In genomic region chr9:40785452-40785851, GRCm38 (mm10) we compare ENCODE assay signal across 21 mouse cellular contexts. TPM values are rescaled to one million over a fixed set of nuclear protein-coding genes. Genes with fewer than 3 reads are reported as not detected.
DNase-seq lines count a peak whose midpoint lies in the region; ATAC-seq and TF ChIP-seq lines count a peak whose summit lies in the region.
"Had no signal": no experiment of that assay in that cellular context is flagged by ENCODE, and none has a peak within 500 bp of the region (broad histone marks: within the 10 kb centered on the region; RNA-seq: fewer than 3 reads in every experiment).

No protein-coding gene starts in this region.

- 48% methylated on average over 6 of the region's 6 CpGs for WGBS in forebrain, embryonic 13.5 days
- 69% methylated on average over 6 of the region's 6 CpGs for WGBS in forebrain, embryonic 11.5 days
- 65% methylated on average over 6 of the region's 6 CpGs for whole genome bisulfite sequencing in intestine, embryonic 14.5 days
- WGBS in intestine, postnatal 0 days = 80% methylated on average over 6 of the region's 6 CpGs
- 51% methylated on average over 6 of the region's 6 CpGs for WGBS in hindbrain, embryonic 16.5 days
- WGBS in midbrain, postnatal 0 days = 25% methylated on average over 6 of the region's 6 CpGs

- H3K9me3 ChIP-seq in forebrain, embryonic 13.5 days (replicated peaks) = no peaks in the 10 kb centered on the region
- H3K9me3 ChIP-seq in forebrain, embryonic 11.5 days (ENCODE audit: control insufficient read depth, low read length) = no peaks in the 10 kb centered on the region
- H3K9me3 ChIP-seq in intestine, embryonic 14.5 days (ENCODE audit: control insufficient read depth, low read length) = no peaks in the 10 kb centered on the region
- no peaks in the 10 kb centered on the region for H3K9me3 ChIP-seq in intestine, postnatal 0 days (ENCODE audit: control insufficient read depth)
- H3K9me3 ChIP-seq in hindbrain, embryonic 16.5 days (ENCODE audit: control insufficient read depth, low read length) = no peaks in the 10 kb centered on the region
- no peaks in the 10 kb centered on the region for H3K9me3 ChIP-seq in midbrain, postnatal 0 days (ENCODE audit: low read length)
- H3K9me3 ChIP-seq: embryonic facial prominence, embryonic 15.5 days; heart, embryonic 10.5 days; limb, embryonic 10.5 days; stomach, embryonic 15.5 days had no signal

- intact Hi-C loops in left cerebral cortex, postnatal 14 days (cut with DNase I) = no loop called here

- H3K4me3 ChIP-seq in forebrain, embryonic 13.5 days = no peak overlapping the region
- no peak overlapping the region for H3K4me3 ChIP-seq in forebrain, embryonic 11.5 days (ENCODE audit: low read depth, low read length)
- no peak overlapping the region for H3K4me3 ChIP-seq in intestine, embryonic 14.5 days (ENCODE audit: low read depth, low read length)
- no peak overlapping the region for H3K4me3 ChIP-seq in intestine, postnatal 0 days (ENCODE audit: low read depth, low read length)
- no peak overlapping the region for H3K4me3 ChIP-seq in hindbrain, embryonic 16.5 days (ENCODE audit: low read length)
- H3K4me3 ChIP-seq in midbrain, postnatal 0 days (ENCODE audit: low read depth, low read length) = no peak overlapping the region
- H3K4me3 ChIP-seq: embryonic facial prominence, embryonic 15.5 days; layer of hippocampus, adult 2 months; limb, embryonic 10.5 days; stomach, embryonic 15.5 days had no signal

- H3K36me3 ChIP-seq in forebrain, embryonic 13.5 days (ENCODE audit: poor library complexity, severe bottlenecking) = 0 out of 2 replicates have a peak, but pooled peaks cover 7% of the 10 kb centered on the region
- H3K36me3 ChIP-seq in forebrain, embryonic 11.5 days (ENCODE audit: control insufficient read depth, insufficient read depth, low read length) = no peaks in the 10 kb centered on the region
- H3K36me3 ChIP-seq in intestine, embryonic 14.5 days (ENCODE audit: control insufficient read depth, insufficient read depth, low read length) = peaks cover 15% of the 10 kb centered on the region; the same call in 1 of the 2 replicates
- no peaks in the 10 kb centered on the region for H3K36me3 ChIP-seq in intestine, postnatal 0 days (ENCODE audit: control insufficient read depth, insufficient read depth)
- H3K36me3 ChIP-seq in hindbrain, embryonic 16.5 days (ENCODE audit: control insufficient read depth, insufficient read depth, low read length) = no peaks in the 10 kb centered on the region
- H3K36me3 ChIP-seq in midbrain, postnatal 0 days (ENCODE audit: insufficient read depth, low read length) = peaks cover 4% of the 10 kb centered on the region; the same call in 1 of the 2 replicates
- H3K36me3 ChIP-seq: stomach, embryonic 15.5 days had no signal

- no peak for ATAC-seq in forebrain, embryonic 13.5 days
- ATAC-seq in forebrain, embryonic 11.5 days (replicated peaks; ENCODE audit: low FRiP score) = no peak
- ATAC-seq in intestine, embryonic 14.5 days (replicated peaks; ENCODE audit: low FRiP score, low TSS enrichment, low read depth) = no peak
- ATAC-seq in intestine, postnatal 0 days = no peak
- ATAC-seq in hindbrain, embryonic 16.5 days = no peak
- ATAC-seq in midbrain, postnatal 0 days (ENCODE audit: low FRiP score) = no peak
- ATAC-seq: intestine, embryonic 16.5 days had no signal

- peaks cover 19% of the 10 kb centered on the region for H3K4me1 ChIP-seq in forebrain, embryonic 13.5 days
- H3K4me1 ChIP-seq in forebrain, embryonic 11.5 days (replicated peaks; ENCODE audit: control insufficient read depth, insufficient read depth, low read length) = peaks cover 8% of the 10 kb centered on the region; the same call in 1 of the 2 replicates
- 0 out of 2 replicates have a peak, but pooled peaks cover 4% of the 10 kb centered on the region for H3K4me1 ChIP-seq in intestine, embryonic 14.5 days (replicated peaks; ENCODE audit: control insufficient read depth, insufficient read depth, low read length)
- 0 out of 2 replicates have a peak, but pooled peaks cover 6% of the 10 kb centered on the region for H3K4me1 ChIP-seq in intestine, postnatal 0 days (replicated peaks; ENCODE audit: control insufficient read depth, insufficient read depth, low read length)
- peaks cover 17% of the 10 kb centered on the region for H3K4me1 ChIP-seq in hindbrain, embryonic 16.5 days (ENCODE audit: control insufficient read depth, insufficient read depth, low read depth, low read length)
- 0 out of 2 replicates have a peak, but pooled peaks cover 9% of the 10 kb centered on the region for H3K4me1 ChIP-seq in midbrain, postnatal 0 days (ENCODE audit: insufficient read depth, low read length)
- H3K4me1 ChIP-seq: stomach, embryonic 15.5 days had no signal

- peaks cover 4% of the 10 kb centered on the region for H3K27me3 ChIP-seq in forebrain, embryonic 13.5 days
- peaks cover 4% of the 10 kb centered on the region; the same call in 1 of the 2 replicates for H3K27me3 ChIP-seq in forebrain, embryonic 11.5 days (ENCODE audit: control insufficient read depth, insufficient read depth, low read length)
- H3K27me3 ChIP-seq in intestine, embryonic 14.5 days (replicated peaks; ENCODE audit: control insufficient read depth, insufficient read depth, low read length) = no peaks in the 10 kb centered on the region
- no peaks in the 10 kb centered on the region for H3K27me3 ChIP-seq in intestine, postnatal 0 days (replicated peaks; ENCODE audit: control insufficient read depth, insufficient read depth, low read length)
- no peaks in the 10 kb centered on the region for H3K27me3 ChIP-seq in hindbrain, embryonic 16.5 days (replicated peaks; ENCODE audit: control insufficient read depth, insufficient read depth, low read length)
- no peaks in the 10 kb centered on the region for H3K27me3 ChIP-seq in midbrain, postnatal 0 days (ENCODE audit: insufficient read depth, low read length)
- H3K27me3 ChIP-seq: embryonic facial prominence, embryonic 15.5 days; stomach, embryonic 15.5 days had no signal

- no peak for DNase-seq in forebrain, embryonic 11.5 days (ENCODE audit: low spot score)
- no peak for DNase-seq in intestine, embryonic 14.5 days (ENCODE audit: low spot score)
- no peak for DNase-seq in midbrain, postnatal 0 days (ENCODE audit: low spot score)
- no peak for DNase-seq in right cerebral cortex, adult 2 months (ENCODE audit: low spot score in 2 of 2)
- no peak for DNase-seq in left cerebral cortex, postnatal 14 days (ENCODE audit: low spot score in 2 of 2)
- DNase-seq: adrenal gland, postnatal 14 days; cerebellum, adult 8-10 months; heart, postnatal 14 days; kidney, postnatal 10 days; lung, embryonic 14.5 days; retina, postnatal 1 day had no signal

- H3K9ac ChIP-seq in forebrain, embryonic 13.5 days = no peak overlapping the region
- no peak overlapping the region for H3K9ac ChIP-seq in forebrain, embryonic 11.5 days (ENCODE audit: low read length)
- no peak overlapping the region for H3K9ac ChIP-seq in intestine, embryonic 14.5 days (ENCODE audit: low read length)
- no peak overlapping the region for H3K9ac ChIP-seq in intestine, postnatal 0 days (ENCODE audit: low read depth, low read length)
- H3K9ac ChIP-seq in hindbrain, embryonic 16.5 days (ENCODE audit: low read depth, low read length) = no peak overlapping the region
- H3K9ac ChIP-seq in midbrain, postnatal 0 days (replicated peaks; ENCODE audit: low read length, poor library complexity, severe bottlenecking) = no peak overlapping the region
- H3K9ac ChIP-seq: embryonic facial prominence, embryonic 15.5 days; lung, embryonic 14.5 days; stomach, embryonic 15.5 days had no signal

- H3K4me2 ChIP-seq in forebrain, embryonic 13.5 days = no peak overlapping the region
- no peak overlapping the region for H3K4me2 ChIP-seq in forebrain, embryonic 11.5 days (ENCODE audit: low read depth, low read length, severe bottlenecking)
- H3K4me2 ChIP-seq in intestine, embryonic 14.5 days (ENCODE audit: low read length) = no peak overlapping the region
- no peak overlapping the region for H3K4me2 ChIP-seq in intestine, postnatal 0 days (replicated peaks; ENCODE audit: low read depth)
- H3K4me2 ChIP-seq in hindbrain, embryonic 16.5 days (ENCODE audit: low read length) = no peak overlapping the region
- H3K4me2 ChIP-seq in midbrain, postnatal 0 days (ENCODE audit: low read depth, low read length, poor library complexity, severe bottlenecking) = no peak overlapping the region
- H3K4me2 ChIP-seq: embryonic facial prominence, embryonic 15.5 days; liver, embryonic 11.5 days; lung, embryonic 14.5 days; stomach, embryonic 15.5 days had no signal

- H3K27ac ChIP-seq in forebrain, embryonic 13.5 days = peak overlapping the region; percentile 57; the same call in 1 of the 2 replicates
- no peak overlapping the region; the same call in 1 of the 2 replicates for H3K27ac ChIP-seq in forebrain, embryonic 11.5 days (ENCODE audit: low read depth, low read length)
- 0 out of 2 replicates have a peak overlapping the region, but pooled peaks have one; percentile 2 for H3K27ac ChIP-seq in intestine, embryonic 14.5 days (ENCODE audit: low read depth)
- H3K27ac ChIP-seq in intestine, postnatal 0 days (ENCODE audit: low read depth, low read length) = no peak overlapping the region
- 0 out of 2 replicates have a peak overlapping the region, but pooled peaks have one; percentile 18 for H3K27ac ChIP-seq in hindbrain, embryonic 16.5 days (ENCODE audit: low read depth, low read length)
- peak overlapping the region; percentile 67 for H3K27ac ChIP-seq in midbrain, postnatal 0 days (ENCODE audit: low read depth, low read length)
- H3K27ac ChIP-seq: limb, embryonic 10.5 days; stomach, embryonic 15.5 days had no signal

- TF ChIP-seq CTCF in intestine, postnatal 0 days (IDR thresholded peaks at IDR 0.05; ENCODE audit: low read depth) = no peak
- no peak for TF ChIP-seq CTCF in midbrain, postnatal 0 days (IDR thresholded peaks at IDR 0.05)

RNA-seq across cellular contexts. Expression of gene Hspa8, which starts 15.3 kb away (rescaled TPM):
- 3,030 and 3,122 TPM in 2 replicates for polyA plus RNA-seq in forebrain, embryonic 13.5 days (2015; fragmentation: Nextera tagmentation; extraction: Ambion mirVana)
- polyA plus RNA-seq in forebrain, embryonic 11.5 days (2014; fragmentation: Nextera tagmentation; extraction: Ambion mirVana) = 3,498 and 3,614 TPM in 2 replicates
- polyA plus RNA-seq in intestine, embryonic 14.5 days (2014; fragmentation: Nextera tagmentation; extraction: Ambion mirVana) = 2,647 and 2,698 TPM in 2 replicates
- 1,042 and 1,135 TPM in 2 replicates for polyA plus RNA-seq in intestine, postnatal 0 days (2015; fragmentation: Nextera tagmentation; extraction: Ambion mirVana)
- 3,309 and 3,384 TPM in 2 replicates for polyA plus RNA-seq in hindbrain, embryonic 16.5 days (2015; fragmentation: Nextera tagmentation; extraction: Ambion mirVana)
- total RNA-seq in midbrain, postnatal 0 days (2014; rRNA removed) = 3,665 and 4,346 TPM in 2 replicates
- polyA plus RNA-seq in midbrain, postnatal 0 days (2015; fragmentation: Nextera tagmentation; extraction: Ambion mirVana) = 2,467 and 2,499 TPM in 2 replicates
- total RNA-seq in left cerebral cortex, postnatal 14 days (2021) = 1,000 to 10,000 TPM; 2,189 to 2,356 TPM

Comparison
In these comparisons a context has a peak if more than half of its experiments do, and no peak if none do; other contexts are left out.
1. H3K27ac ChIP-seq: peak in forebrain, embryonic 13.5 days (single experiment), intestine, embryonic 14.5 days (single experiment), hindbrain, embryonic 16.5 days (single experiment) and midbrain, postnatal 0 days (single experiment); none in forebrain, embryonic 11.5 days (single experiment) and intestine, postnatal 0 days (single experiment).